Mouse (Mus musculus) kidney, adult 2 months (tissue): Measurements from ENCODE around the gene Tpst1. TPM values are rescaled to one million over a fixed set of nuclear protein-coding genes. Genes with fewer than 3 reads are reported as not detected.

Experiments used
- DNase-seq: peaks from one replicate; pipeline ENCODE4 v3.0.0; 2021
- H3K27ac ChIP-seq: fragments of 200-500 bp; 2 replicates; pipeline ENCODE4 v1.5.1; 2012; ENCODE audit warnings: low read depth, low read length, control low read depth, inconsistent platforms; ENCODE audit not compliant: insufficient read depth
- H3K27me3 ChIP-seq: fragments of 200-500 bp; replicated peaks from 2 replicates; pipeline ENCODE4 v1.6.1; 2012; ENCODE audit warnings: mild to moderate bottlenecking, moderate library complexity, low read length, inconsistent platforms; ENCODE audit not compliant: control insufficient read depth, insufficient read depth
- H3K36me3 ChIP-seq: fragments of 200-500 bp; 2 replicates; pipeline ENCODE4 v1.6.1; 2012; ENCODE audit warnings: mild to moderate bottlenecking, moderate library complexity, low read length, inconsistent platforms; ENCODE audit not compliant: control insufficient read depth, insufficient read depth
- H3K4me1 ChIP-seq: fragments of 200-500 bp; 2 replicates; pipeline ENCODE4 v1.6.1; 2011; ENCODE audit warnings: low read length; ENCODE audit not compliant: control insufficient read depth, insufficient read depth
- H3K4me3 ChIP-seq: fragments of 200-500 bp; 2 replicates; pipeline ENCODE4 v1.5.1; 2011; ENCODE audit warnings: mild to moderate bottlenecking, low read depth, low read length, control low read depth; ENCODE audit not compliant: insufficient read depth
- CTCF ChIP-seq: fragments of 200-500 bp; conservative IDR thresholded peaks from 2 replicates; pipeline ENCODE4 v1.5.1; 2011; ENCODE audit warnings: low read depth, mild to moderate bottlenecking, control low read depth, low read length, moderate library complexity, mixed read lengths; ENCODE audit not compliant: insufficient read depth, insufficient read length
- POLR2A ChIP-seq: fragments of 200-500 bp; IDR thresholded peaks from one replicate; pipeline ENCODE4 v1.6.1; 2011; ENCODE audit warnings: low read depth, low read length, control low read depth
- WGBS: fragments of 180-500 bp; shearing (Covaris S2); methylation state at CpG from one replicate; pipeline ENCODE4 v1.1.7; 2018; 5-methylcytosine and 5-hydroxymethylcytosine counted together
- polyA plus RNA-seq: library from polyadenylated mRNA; depleted of rRNA; stranded (reverse); fragments of >200 nt; gene quantifications from 2 replicates; pipeline ENCODE4 v1.2.3, GENCODE M21; 2012

Tpst1 gene
- polyA plus RNA-seq, 1 experiment, result 8.7 TPM

- 78% methylated on average over 16 of the region's 16 CpGs for WGBS
Measured at GRCm38 (mm10) chr5:130080051-130080681, 7.0 kb downstream of the Tpst1 start.

DNA sequence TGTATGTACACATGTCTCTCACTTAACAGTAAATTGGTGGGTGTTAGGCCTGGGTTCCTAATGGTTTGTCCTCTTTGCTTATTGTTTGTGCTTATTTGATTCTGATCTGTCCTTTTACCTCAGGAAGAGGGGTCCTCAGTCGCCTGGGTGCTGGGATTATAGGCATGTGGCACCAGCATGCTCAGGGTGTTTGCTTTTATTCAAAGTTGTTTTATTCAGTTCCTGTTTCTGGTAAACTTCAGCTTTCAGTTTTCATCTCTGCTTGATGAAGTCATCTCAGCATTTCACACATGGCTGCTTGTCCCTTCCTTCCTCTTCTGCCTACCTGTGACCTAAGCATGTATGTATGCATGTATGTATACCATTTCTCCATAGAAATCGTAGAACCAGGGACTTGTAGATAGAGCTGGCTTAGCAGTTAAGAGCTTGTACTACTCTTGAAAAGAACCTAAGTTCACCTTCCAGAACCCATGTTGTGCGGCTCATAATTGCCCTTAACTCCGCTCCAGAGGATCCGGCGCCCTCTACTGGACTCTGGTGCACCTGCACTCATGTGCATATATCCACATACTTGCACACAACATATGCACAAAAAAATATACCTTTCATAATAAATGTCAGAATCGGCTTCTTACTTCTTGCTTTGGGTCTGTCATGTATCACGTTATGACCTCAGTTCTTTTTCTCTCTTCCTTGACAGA, 8.2 kb downstream of the Tpst1 start:
- WGBS, result 95% methylated on average over 8 of the region's 8 CpGs
- Histone ChIP-seq H3K27me3 (no peaks in the 10 kb centered on the region), H3K4me1 (0 out of 2 replicates have a peak, but pooled peaks cover 6% of the 10 kb centered on the region), H3K36me3 (no peaks in the 10 kb centered on the region), H3K27ac (no peak overlapping the region), H3K4me3 (no peak overlapping the region)
- no peak for DNase-seq
- TF ChIP-seq POLR2A, result no peak
- peak; percentile 22; the same call in 1 of the 2 replicates for TF ChIP-seq CTCF

More at GRCm38 (mm10) chr5:130080051-130080681, 7.0 kb downstream of the Tpst1 start:
- Histone ChIP-seq H3K27me3 (no peaks in the 10 kb centered on the region), H3K36me3 (no peaks in the 10 kb centered on the region), H3K4me1 (0 out of 2 replicates have a peak, but pooled peaks cover 6% of the 10 kb centered on the region), H3K27ac (no peak overlapping the region), H3K4me3 (peak overlapping the region; percentile 60)
- no peak for DNase-seq
- TF ChIP-seq CTCF (peak; percentile 11; the same call in 1 of the 2 replicates), POLR2A (no peak)

- no peak overlapping the region for H3K4me3 ChIP-seq
- H3K36me3 ChIP-seq, result no peaks in the 10 kb centered on the region
- no peak overlapping the region for H3K27ac ChIP-seq
- no peak for DNase-seq
- H3K4me1 ChIP-seq, result 0 out of 2 replicates have a peak, but pooled peaks cover 6% of the 10 kb centered on the region
- no peak for TF ChIP-seq CTCF
- TF ChIP-seq POLR2A, result no peak
- no peaks in the 10 kb centered on the region for H3K27me3 ChIP-seq
- WGBS, result 59% methylated on average over 4 of the region's 4 CpGs
Measured at GRCm38 (mm10) chr5:130082431-130082830, 9.3 kb downstream of the Tpst1 start.

GRCm38 (mm10) chr5:130084271-130084670, 11.1 kb downstream of the Tpst1 start:
- no peak overlapping the region for H3K27ac ChIP-seq
- H3K36me3 ChIP-seq, result no peaks in the 10 kb centered on the region
- H3K4me3 ChIP-seq, result no peak overlapping the region
- TF ChIP-seq POLR2A (no peak), CTCF (no peak)
- DNase-seq, result no peak
- 69% methylated on average over 3 of the region's 3 CpGs for WGBS
- H3K27me3 ChIP-seq, result no peaks in the 10 kb centered on the region
- peaks cover 3% of the 10 kb centered on the region; the same call in 1 of the 2 replicates for H3K4me1 ChIP-seq

GRCm38 (mm10) chr5:130088008-130088407, 14.9 kb downstream of the Tpst1 start:
- DNase-seq, result no peak
- Histone ChIP-seq H3K4me1 (no peaks in the 10 kb centered on the region; the same call in 1 of the 2 replicates), H3K4me3 (no peak overlapping the region), H3K27me3 (no peaks in the 10 kb centered on the region), H3K36me3 (no peaks in the 10 kb centered on the region), H3K27ac (no peak overlapping the region)
- WGBS, result 80% methylated on average over 7 of the region's 7 CpGs
- TF ChIP-seq CTCF, result no peak
- TF ChIP-seq POLR2A, result no peak

DNA sequence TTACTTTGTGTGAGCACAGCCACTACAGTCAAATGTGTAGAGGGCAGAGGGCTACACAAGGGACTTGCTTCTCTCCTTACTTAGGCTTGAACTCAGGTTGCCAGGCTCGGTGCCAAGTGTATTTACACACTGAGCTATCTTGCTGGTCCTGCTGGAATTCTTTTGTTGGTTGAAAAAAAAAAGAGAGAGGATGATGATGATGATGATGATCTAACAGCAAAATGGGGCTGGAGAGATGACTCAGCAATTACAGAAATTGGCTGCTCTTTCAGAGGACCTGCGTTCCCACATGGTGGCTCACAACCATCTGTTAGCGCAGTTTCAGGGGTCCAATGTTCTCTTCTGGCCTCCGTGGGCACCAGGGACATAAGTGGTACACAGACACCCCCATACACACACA, 15.5 kb downstream of the Tpst1 start:
- H3K4me3 ChIP-seq, result no peak overlapping the region
- TF ChIP-seq CTCF, result no peak
- no peak for TF ChIP-seq POLR2A
- no peaks in the 10 kb centered on the region for H3K36me3 ChIP-seq
- 88% methylated on average over 4 of the region's 4 CpGs for WGBS
- no peaks in the 10 kb centered on the region; the same call in 1 of the 2 replicates for H3K4me1 ChIP-seq
- no peak for DNase-seq
- H3K27me3 ChIP-seq, result no peaks in the 10 kb centered on the region
- no peak overlapping the region for H3K27ac ChIP-seq

DNA sequence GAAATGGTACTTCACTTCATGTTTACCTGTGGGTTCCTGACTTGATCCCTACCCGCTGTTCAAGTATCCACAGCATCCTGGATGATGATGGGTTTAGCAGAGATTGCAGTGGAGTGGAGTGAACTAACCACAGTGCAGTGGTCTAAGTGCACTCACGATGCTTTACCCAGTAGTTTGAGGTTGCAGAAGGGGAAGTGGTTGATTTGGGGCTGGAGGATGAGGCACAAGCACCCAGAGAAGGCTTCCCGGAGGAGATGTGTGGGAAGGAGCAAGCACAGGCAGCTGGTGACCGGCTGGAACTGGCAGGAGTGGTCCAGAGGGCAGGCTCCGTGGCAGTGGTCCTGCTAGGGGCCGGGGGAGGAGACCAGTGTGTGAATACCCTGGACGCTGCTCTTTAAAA, 16.1 kb downstream of the Tpst1 start:
- no peaks in the 10 kb centered on the region for H3K27me3 ChIP-seq
- no peak overlapping the region for H3K4me3 ChIP-seq
- no peak for DNase-seq
- TF ChIP-seq CTCF (no peak), POLR2A (no peak)
- WGBS, result 47% methylated on average over 7 of the region's 7 CpGs
- no peak overlapping the region for H3K27ac ChIP-seq
- no peaks in the 10 kb centered on the region; the same call in 1 of the 2 replicates for H3K4me1 ChIP-seq
- no peaks in the 10 kb centered on the region for H3K36me3 ChIP-seq
